Mouse (Mus musculus): ENCODE measurements around the gene Sdc1.

DNA sequence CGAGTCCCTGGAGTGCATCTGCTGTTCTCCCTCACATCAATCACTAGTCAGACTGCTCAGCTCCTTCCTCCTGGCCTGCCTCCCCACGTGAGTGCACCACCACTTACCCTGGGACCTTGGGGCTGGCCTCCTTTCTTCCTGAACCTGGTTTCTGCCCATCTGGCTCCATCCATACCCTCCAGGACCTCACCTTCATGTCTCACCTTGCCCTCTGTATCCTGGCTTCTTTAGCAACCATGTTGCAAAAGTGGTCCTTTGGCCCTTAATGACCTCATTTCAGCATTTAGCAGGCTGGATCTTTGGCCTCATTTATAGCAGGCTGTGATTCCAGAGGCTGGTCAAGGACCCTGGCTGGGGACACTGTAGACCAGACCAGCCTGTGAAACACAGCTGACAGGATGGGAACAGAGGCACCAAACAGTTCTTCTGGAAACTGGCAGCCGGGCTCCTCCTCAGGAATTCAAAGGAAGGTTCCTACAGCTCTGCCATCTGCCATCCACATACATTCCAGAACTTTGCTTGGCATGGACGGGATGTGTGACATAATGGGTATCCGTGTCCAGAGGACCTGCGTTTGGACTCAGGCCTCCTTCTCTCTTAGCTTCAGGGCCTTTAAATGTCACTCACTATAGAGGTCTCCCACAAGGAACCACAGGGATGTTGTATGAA lies 60.0 kb downstream of the Sdc1 start:
- TF ChIP-seq CTCF (IDR thresholded peaks at IDR 0.05; ENCODE audit: low read depth) = no peak
- no peak for TF ChIP-seq EP300 (optimal IDR thresholded peaks at IDR 0.05)

Data from stomach, postnatal 0 days (tissue).